Mouse (Mus musculus) liver, adult 2 months (tissue): ENCODE results near the gene Olfr448. TPM values are rescaled to one million over a fixed set of nuclear protein-coding genes. Genes with fewer than 3 reads are reported as not detected.

ENCODE experiments used
- DNase-seq: peaks from one replicate; pipeline ENCODE4 v3.0.0-alpha.2; 2011; ENCODE audit warnings: low read depth, low spot score; ENCODE audit errors: extremely low read depth
- H3K27ac ChIP-seq: fragments of 200-500 bp; replicated peaks from 2 replicates; pipeline ENCODE4 v1.5.1; 2012; ENCODE audit warnings: low read depth, mild to moderate bottlenecking, control low read depth, inconsistent platforms, low read length; ENCODE audit not compliant: insufficient read depth
- H3K27me3 ChIP-seq: fragments of 200-500 bp; 2 replicates; pipeline ENCODE4 v1.6.1; 2012; ENCODE audit warnings: mild to moderate bottlenecking, moderate library complexity, low read length, inconsistent platforms; ENCODE audit not compliant: control insufficient read depth, insufficient read depth
- H3K36me3 ChIP-seq: fragments of 200-500 bp; 2 replicates; pipeline ENCODE4 v1.6.1; 2012; ENCODE audit warnings: low read length, inconsistent platforms; ENCODE audit not compliant: control insufficient read depth, insufficient read depth
- H3K4me1 ChIP-seq: fragments of 200-500 bp; 2 replicates; pipeline ENCODE4 v1.6.1; 2011; ENCODE audit warnings: low read length; ENCODE audit not compliant: control insufficient read depth, insufficient read depth
- H3K4me3 ChIP-seq: fragments of 200-500 bp; 2 replicates; pipeline ENCODE4 v1.5.1; 2011; ENCODE audit warnings: low read depth, mild to moderate bottlenecking, control low read depth, low read length, moderate library complexity; ENCODE audit not compliant: insufficient read depth
- H3K79me2 ChIP-seq: fragments of 200-500 bp; 2 replicates; pipeline ENCODE4 v1.6.1; 2012; ENCODE audit warnings: inconsistent platforms, mild to moderate bottlenecking, low read length, moderate library complexity; ENCODE audit not compliant: control insufficient read depth, insufficient read depth
- H3K9ac ChIP-seq: fragments of 200-500 bp; 2 replicates; pipeline ENCODE4 v1.6.1; 2012; ENCODE audit warnings: low read depth, mild to moderate bottlenecking, control low read depth, inconsistent platforms, low read length
- CTCF ChIP-seq: fragments of 200-500 bp; IDR thresholded peaks from 2 replicates; pipeline ENCODE4 v1.5.1; 2011; ENCODE audit warnings: low read depth, low read length, control low read depth
- POLR2A ChIP-seq: fragments of 200-500 bp; IDR thresholded peaks from 2 replicates; pipeline ENCODE4 v1.6.1; 2011; ENCODE audit warnings: low read length, control low read depth; ENCODE audit not compliant: insufficient read depth; ENCODE audit errors: extremely low read depth
- WGBS: fragments of 180-500 bp; shearing (Covaris S2); methylation state at CpG from one replicate; pipeline ENCODE4 v1.1.7; 2018; 5-methylcytosine and 5-hydroxymethylcytosine counted together
- polyA plus RNA-seq: library from polyadenylated mRNA; depleted of rRNA; stranded (reverse); fragments of >200 nt; gene quantifications from 2 replicates; pipeline ENCODE4 v1.2.3, GENCODE M21; 2012; rRNA removed
- total RNA-seq: library from RNA; depleted of rRNA; stranded (reverse); fragments of >200 nt; gene quantifications from 2 replicates; pipeline ENCODE4 v1.2.3, GENCODE M21; 2014; rRNA removed

Olfr448 gene
- total RNA-seq (not detected in 2 replicates), polyA plus RNA-seq (not detected in 2 replicates)

DNA sequence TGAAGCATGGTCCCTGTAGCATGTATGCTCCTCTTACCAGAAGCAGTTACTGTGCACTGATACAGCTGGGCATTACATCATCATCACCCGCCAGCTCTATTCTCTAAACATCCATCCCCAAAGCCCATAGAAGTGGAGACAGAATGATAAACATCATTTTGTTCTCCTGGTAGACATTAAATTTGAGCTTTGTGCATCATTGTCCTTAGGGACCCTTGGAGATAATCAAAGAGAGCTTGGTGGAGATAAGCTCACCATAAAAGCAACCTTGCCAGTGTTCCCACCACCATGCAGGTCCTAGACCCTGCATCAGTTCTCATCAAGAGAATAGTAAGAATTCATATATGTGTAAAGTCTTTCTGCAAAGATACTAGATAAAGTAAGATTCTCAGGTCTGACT is at the start of gene Olfr448:
Gene Olfr448 (plus strand): TSS at position 301 of the 400 bp plus-strand sequence.
- no peak within 1 kb of the TSS for H3K9ac ChIP-seq
- no peak for TF ChIP-seq CTCF
- TF ChIP-seq POLR2A, result no peak
- no peak for DNase-seq
- no peak within 1 kb of the TSS for H3K27ac ChIP-seq
- no peak within 1 kb of the TSS for H3K4me3 ChIP-seq
- H3K27me3 ChIP-seq, result no peaks in the 10 kb centered on the region
- 82% methylated on average over 1 of the region's 1 CpGs for WGBS
- no peaks in the 10 kb centered on the region for H3K79me2 ChIP-seq
- H3K4me1 ChIP-seq, result no peaks in the 10 kb centered on the region
- H3K36me3 ChIP-seq, result no peaks in the 10 kb centered on the region

DNA sequence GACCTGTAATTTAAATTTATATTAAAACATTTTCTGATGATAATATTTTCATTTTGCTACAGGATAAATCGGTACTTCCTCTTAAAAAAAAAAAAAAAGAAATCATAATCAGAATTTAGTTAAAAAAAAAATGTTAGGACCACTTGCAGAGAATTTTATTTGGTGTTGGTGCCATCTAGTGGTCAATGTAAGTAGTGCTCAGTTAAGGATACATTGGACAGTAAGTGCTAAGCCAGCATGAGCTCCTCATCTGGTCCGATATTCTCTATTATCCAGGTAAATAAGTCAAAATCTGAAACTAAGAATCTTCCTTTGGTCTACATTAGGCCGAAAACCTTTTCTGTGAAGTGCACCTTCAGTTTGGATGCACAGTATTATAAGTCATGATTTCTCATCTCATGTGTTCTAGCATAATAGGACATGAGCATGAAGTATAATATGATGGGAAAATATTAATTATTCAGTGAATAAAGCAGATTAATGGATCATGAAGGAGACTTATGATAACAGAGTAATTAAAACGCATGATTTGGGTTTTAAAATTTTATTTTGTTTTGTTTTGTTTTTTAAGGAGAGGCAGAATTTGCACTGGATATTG is 29.9 kb upstream of the Olfr448 start:
- WGBS, result 11% methylated on average over 4 of the region's 4 CpGs
- Histone ChIP-seq H3K79me2 (no peaks in the 10 kb centered on the region), H3K4me3 (no peak overlapping the region), H3K9ac (no peak overlapping the region), H3K4me1 (no peaks in the 10 kb centered on the region), H3K36me3 (no peaks in the 10 kb centered on the region), H3K27me3 (no peaks in the 10 kb centered on the region), H3K27ac (no peak overlapping the region)
- TF ChIP-seq CTCF (no peak), POLR2A (no peak)
- peak; percentile 40 for DNase-seq

GRCm38 (mm10) chr6:42869695-42870094 is 20.5 kb upstream of the Olfr448 start:
- Histone ChIP-seq H3K36me3 (no peaks in the 10 kb centered on the region), H3K79me2 (no peaks in the 10 kb centered on the region), H3K27ac (no peak overlapping the region), H3K4me1 (no peaks in the 10 kb centered on the region), H3K9ac (no peak overlapping the region), H3K27me3 (no peaks in the 10 kb centered on the region), H3K4me3 (no peak overlapping the region)
- WGBS, result 87% methylated on average over 3 of the region's 3 CpGs
- no peak for TF ChIP-seq POLR2A
- TF ChIP-seq CTCF, result no peak
- no peak for DNase-seq

DNA sequence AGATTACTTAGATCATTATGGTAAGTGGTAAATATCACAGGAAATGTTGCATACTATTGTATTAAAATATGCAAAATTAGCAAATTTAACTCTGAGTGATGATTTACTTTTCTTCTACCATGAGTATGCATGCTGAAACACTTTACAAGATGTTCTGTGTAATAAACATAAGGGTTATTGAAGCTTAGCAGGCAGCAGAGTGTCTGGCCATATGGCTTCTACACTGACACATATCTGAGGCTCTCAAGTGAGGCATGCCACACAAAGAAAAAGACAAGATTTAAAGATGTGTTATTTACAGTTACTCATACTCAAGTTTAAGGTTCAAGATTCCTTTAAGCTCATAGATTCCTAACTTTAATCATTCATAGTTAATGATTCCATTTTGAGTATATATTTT is 13.9 kb upstream of the Olfr448 start:
- DNase-seq, result no peak
- TF ChIP-seq CTCF (no peak), POLR2A (no peak)

GRCm38 (mm10) chr6:42900345-42900744 is 10.1 kb downstream of the Olfr448 start:
- H3K4me1 ChIP-seq, result no peaks in the 10 kb centered on the region
- no peak for DNase-seq
- WGBS, result 6% methylated on average over 1 of the region's 1 CpGs
- H3K9ac ChIP-seq, result no peak overlapping the region
- TF ChIP-seq POLR2A (no peak), CTCF (no peak)
- H3K27me3 ChIP-seq, result no peaks in the 10 kb centered on the region
- no peaks in the 10 kb centered on the region for H3K36me3 ChIP-seq
- H3K4me3 ChIP-seq, result no peak overlapping the region
- H3K27ac ChIP-seq, result no peak overlapping the region
- no peaks in the 10 kb centered on the region for H3K79me2 ChIP-seq

More for the DNA sequence above, 13.9 kb upstream of the Olfr448 start:
- Histone ChIP-seq H3K36me3 (no peaks in the 10 kb centered on the region), H3K27ac (no peak overlapping the region), H3K4me1 (no peaks in the 10 kb centered on the region), H3K79me2 (no peaks in the 10 kb centered on the region), H3K9ac (no peak overlapping the region), H3K4me3 (no peak overlapping the region), H3K27me3 (no peaks in the 10 kb centered on the region)

DNA sequence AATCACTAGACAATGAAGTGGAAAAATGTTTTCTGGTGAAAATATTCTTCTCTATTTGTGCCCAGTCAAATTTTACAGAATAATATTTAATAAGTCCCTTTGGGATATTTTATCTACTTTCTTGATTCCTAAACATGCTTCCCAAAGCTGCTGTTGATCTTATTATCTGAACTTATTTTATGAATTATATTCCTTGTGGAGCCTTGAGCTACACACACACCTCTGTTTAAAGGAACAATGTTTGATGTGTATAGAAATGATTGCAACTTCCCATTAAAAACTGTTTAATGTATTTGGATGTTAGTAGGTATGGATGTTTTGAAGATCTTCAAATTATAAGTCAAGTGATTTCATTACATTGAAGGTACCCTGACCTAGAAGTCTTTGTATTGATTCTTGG is 18.3 kb downstream of the Olfr448 start, which contains the start of gene Olfr447:
Gene Olfr447 (plus strand): TSS at position 301 of the 400 bp plus-strand sequence.
- H3K27ac ChIP-seq, result no peak within 1 kb of the TSS
- no peak for TF ChIP-seq CTCF
- TF ChIP-seq POLR2A, result no peak
- no peak within 1 kb of the TSS for H3K4me3 ChIP-seq
- no peaks in the 10 kb centered on the region for H3K79me2 ChIP-seq
- H3K27me3 ChIP-seq, result no peaks in the 10 kb centered on the region
- no peaks in the 10 kb centered on the region for H3K4me1 ChIP-seq
- H3K9ac ChIP-seq, result no peak within 1 kb of the TSS
- H3K36me3 ChIP-seq, result no peaks in the 10 kb centered on the region
- DNase-seq, result no peak
